Mouse (Mus musculus): ENCODE measurements around the gene Mrgpra3. TPM values are rescaled to one million over a fixed set of nuclear protein-coding genes. Genes with fewer than 3 reads are reported as not detected.

The Mrgpra3 gene
- polyA plus RNA-seq (2015; fragmentation: Nextera tagmentation; extraction: Ambion mirVana), result not detected in 2 replicates

GRCm38 (mm10) chr7:47601272-47601671 lies at the start of gene Mrgpra3:
TSS of gene Mrgpra3 (minus strand) at chr7:47601372.
- no peaks in the 10 kb centered on the region for H3K27me3 ChIP-seq (ENCODE audit: control insufficient read depth, insufficient read depth, low read depth, low read length)
- no peak within 1 kb of the TSS for H3K4me2 ChIP-seq (ENCODE audit: low read length)
- H3K36me3 ChIP-seq (ENCODE audit: control insufficient read depth, insufficient read depth, low read length), result no peaks in the 10 kb centered on the region
- H3K4me1 ChIP-seq (ENCODE audit: control insufficient read depth, insufficient read depth, low read length), result no peaks in the 10 kb centered on the region
- no peak within 1 kb of the TSS for H3K4me3 ChIP-seq (ENCODE audit: low read depth, low read length)
- ATAC-seq, result no peak
- WGBS, result 59% methylated on average over 2 of the region's 2 CpGs
- peaks cover 7% of the 10 kb centered on the region for H3K9me3 ChIP-seq (replicated peaks; ENCODE audit: control insufficient read depth, low read length, poor library complexity, severe bottlenecking)
- no peak within 1 kb of the TSS for H3K27ac ChIP-seq (ENCODE audit: low read length)
- no peak within 1 kb of the TSS for H3K9ac ChIP-seq (ENCODE audit: low read depth, low read length)

Other genes starting within 250 kb of the Mrgpra3 start
- gene Mrgpra1, start 247.1 kb downstream of the Mrgpra3 start, polyA plus RNA-seq (2015; fragmentation: Nextera tagmentation; extraction: Ambion mirVana), result not detected in 2 replicates
- not detected in 2 replicates for gene Mrgpra2a, start 149.2 kb downstream of the Mrgpra3 start, polyA plus RNA-seq (2015; fragmentation: Nextera tagmentation; extraction: Ambion mirVana)
- not detected in 2 replicates for gene Mrgpra2b, start 72.5 kb downstream of the Mrgpra3 start, polyA plus RNA-seq (2015; fragmentation: Nextera tagmentation; extraction: Ambion mirVana)